Mouse (Mus musculus): ENCODE measurements around the gene Rab7b. TPM values are rescaled to one million over a fixed set of nuclear protein-coding genes. Genes with fewer than 3 reads are reported as not detected.
A peak's percentile ranks its signal among the peaks of the same experiment; 100 is the strongest.

Gene Rab7b
- total RNA-seq, 2 experiments from 2014 or later, result 1.4 to 3.1 TPM

- peak in 1 of 2 experiments; percentile 1 for DNase-seq (ENCODE audit: low spot score in 2 of 2)
Measured at GRCm38 (mm10) chr1:131764581-131765338, 76.3 kb downstream of the Rab7b start.

Other genes with a start within 250 kb of the Rab7b start
- gene Srgap2, start 161.3 kb upstream of the Rab7b start, total RNA-seq (2021), result 10 to 100 TPM; 69.4 to 77.0 TPM
- 1 to 10 TPM; 1.1 TPM for gene Fam72a, start 160.8 kb upstream of the Rab7b start, total RNA-seq (2021)
- not detected for gene Avpr1b, start 89.5 kb upstream of the Rab7b start, total RNA-seq (2021)
- under 1 TPM in 1 of 2 experiments, not detected in 1; 0.16 TPM for gene Ctse, start 50.4 kb upstream of the Rab7b start, total RNA-seq (2021)
- under 1 TPM in 1 of 2 experiments, not detected in 1; 0.07 TPM for gene Slc26a9, start 55.3 kb downstream of the Rab7b start, total RNA-seq (2021)
- 1 to 10 TPM; 1.5 to 1.8 TPM for gene Pm20d1, start 108.7 kb downstream of the Rab7b start, total RNA-seq (2021)
- 10 to 100 TPM; 43.8 to 43.9 TPM for gene Slc41a1, start 138.8 kb downstream of the Rab7b start, total RNA-seq (2021)
- gene Rab29, start 178.5 kb downstream of the Rab7b start, total RNA-seq (2021), result 1 to 10 TPM; 5.0 to 7.5 TPM
- gene Nucks1, start 221.8 kb downstream of the Rab7b start, total RNA-seq (2021), result 100 to 1,000 TPM; 148 to 157 TPM

Measured in left cerebral cortex, adult 18-20 months (tissue).